Mouse (Mus musculus): ENCODE data around the gene Gli2. TPM values are rescaled to one million over a fixed set of nuclear protein-coding genes. Genes with fewer than 3 reads are reported as not detected.

Gli2 gene
- polyA plus RNA-seq, 2 experiments, result 23.0 to 31.5 TPM

DNA sequence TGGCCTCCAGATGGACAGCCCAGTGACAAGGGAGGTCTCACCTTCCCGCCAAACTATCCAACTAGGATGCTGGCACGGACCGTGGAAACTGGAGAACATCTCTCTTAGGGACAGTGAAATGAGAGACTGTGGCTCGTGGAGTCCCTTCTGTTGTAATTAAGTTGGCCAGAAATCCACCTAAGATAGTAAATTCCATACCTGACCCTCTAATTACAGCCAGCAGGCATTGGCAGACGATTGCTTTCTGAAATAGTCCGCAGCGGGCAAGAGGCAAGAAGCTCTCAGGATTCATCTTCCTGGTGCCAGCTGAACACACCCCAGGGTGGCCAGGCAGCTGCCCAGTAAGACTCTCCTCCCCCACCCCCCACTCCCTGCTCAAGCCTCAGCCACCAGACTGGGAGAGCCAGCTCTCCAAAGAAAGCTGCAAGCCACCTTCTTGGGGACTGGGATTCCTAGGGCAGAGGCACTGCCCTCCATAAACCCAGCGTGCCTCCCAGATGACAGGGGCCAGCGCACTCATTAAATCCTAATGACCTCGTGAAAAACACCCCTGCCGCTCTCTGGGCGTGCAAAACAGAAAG lies 51.9 kb downstream of the Gli2 start:
- no peaks in the 10 kb centered on the region for H3K27me3 ChIP-seq (ENCODE audit: control insufficient read depth, insufficient read depth, low read length)
- TF ChIP-seq POLR2A (IDR thresholded peaks at IDR 0.05; ENCODE audit: borderline replicate concordance, extremely low read depth, insufficient read depth, insufficient read length), result no peak
- H3K9ac ChIP-seq (ENCODE audit: low read depth, low read length, severe bottlenecking), result no peak overlapping the region
- peak; percentile 66; the same call in 1 of the 2 replicates for ATAC-seq (ENCODE audit: low FRiP score, low read depth)
- 20% methylated on average over 12 of the region's 12 CpGs for WGBS
- no peak for DNase-seq (ENCODE audit: low spot score)
- no peak overlapping the region for H3K4me3 ChIP-seq (replicated peaks; ENCODE audit: low read length)
- no peak overlapping the region for H3K4me2 ChIP-seq (replicated peaks; ENCODE audit: low read depth, low read length, severe bottlenecking)
- H3K4me1 ChIP-seq (ENCODE audit: control insufficient read depth, insufficient read depth, low read length), result peaks cover 33% of the 10 kb centered on the region
- H3K27ac ChIP-seq (replicated peaks; ENCODE audit: low read depth, low read length), result no peak overlapping the region
- peaks cover 47% of the 10 kb centered on the region for H3K36me3 ChIP-seq (ENCODE audit: control insufficient read depth, insufficient read depth, low read length)
- no peaks in the 10 kb centered on the region for H3K9me3 ChIP-seq (ENCODE audit: control insufficient read depth, low read length)

- 83% methylated on average over 8 of the region's 8 CpGs for WGBS
- H3K27me3 ChIP-seq (ENCODE audit: control insufficient read depth, insufficient read depth, low read length), result no peaks in the 10 kb centered on the region
- ATAC-seq (ENCODE audit: low FRiP score, low read depth), result no peak
- no peaks in the 10 kb centered on the region for H3K9me3 ChIP-seq (ENCODE audit: control insufficient read depth, low read length)
- no peak overlapping the region for H3K27ac ChIP-seq (replicated peaks; ENCODE audit: low read depth, low read length)
- no peak for DNase-seq (ENCODE audit: low spot score)
- H3K9ac ChIP-seq (ENCODE audit: low read depth, low read length, severe bottlenecking), result no peak overlapping the region
- peaks cover 47% of the 10 kb centered on the region for H3K36me3 ChIP-seq (ENCODE audit: control insufficient read depth, insufficient read depth, low read length)
- H3K4me3 ChIP-seq (replicated peaks; ENCODE audit: low read length), result no peak overlapping the region
- H3K4me1 ChIP-seq (ENCODE audit: control insufficient read depth, insufficient read depth, low read length), result peaks cover 4% of the 10 kb centered on the region; the same call in 1 of the 2 replicates
- no peak overlapping the region for H3K4me2 ChIP-seq (replicated peaks; ENCODE audit: low read depth, low read length, severe bottlenecking)
- no peak for TF ChIP-seq POLR2A (IDR thresholded peaks at IDR 0.05; ENCODE audit: borderline replicate concordance, extremely low read depth, insufficient read depth, insufficient read length)
Measured at GRCm38 (mm10) chr1:118994482-118995105, 58.8 kb downstream of the Gli2 start.

DNA sequence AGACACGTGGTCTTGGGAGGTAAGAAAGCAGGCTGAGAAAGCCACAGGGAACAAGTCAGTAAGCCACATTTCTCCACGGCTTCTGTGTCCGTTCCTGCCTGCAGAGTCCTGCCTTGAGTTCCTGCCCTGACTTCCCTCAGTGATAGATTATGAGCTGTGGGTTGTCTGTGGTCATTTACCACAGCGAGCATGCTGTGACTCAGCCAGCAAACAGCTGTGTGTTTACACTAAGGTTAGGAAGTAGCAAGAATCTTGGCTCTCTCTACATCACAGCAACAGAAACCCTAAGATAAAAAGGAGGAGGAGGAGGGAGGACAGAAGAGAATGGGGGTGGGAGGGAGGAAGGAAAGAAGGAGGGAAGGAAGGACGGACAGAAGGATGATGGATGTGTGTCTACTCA lies 59.6 kb downstream of the Gli2 start:
- Histone ChIP-seq H3K9ac (ENCODE audit: low read depth, low read length, severe bottlenecking) (no peak overlapping the region), H3K4me1 (ENCODE audit: control insufficient read depth, insufficient read depth, low read length) (peaks cover 4% of the 10 kb centered on the region; the same call in 1 of the 2 replicates), H3K27ac (replicated peaks; ENCODE audit: low read depth, low read length) (no peak overlapping the region), H3K4me2 (replicated peaks; ENCODE audit: low read depth, low read length, severe bottlenecking) (no peak overlapping the region), H3K27me3 (ENCODE audit: control insufficient read depth, insufficient read depth, low read length) (no peaks in the 10 kb centered on the region), H3K36me3 (ENCODE audit: control insufficient read depth, insufficient read depth, low read length) (peaks cover 48% of the 10 kb centered on the region), H3K4me3 (replicated peaks; ENCODE audit: low read length) (no peak overlapping the region), H3K9me3 (ENCODE audit: control insufficient read depth, low read length) (no peaks in the 10 kb centered on the region)
- 72% methylated on average over 5 of the region's 5 CpGs for WGBS
- DNase-seq (ENCODE audit: low spot score) (no peak), ATAC-seq (ENCODE audit: low FRiP score, low read depth) (no peak)
- TF ChIP-seq POLR2A (IDR thresholded peaks at IDR 0.05; ENCODE audit: borderline replicate concordance, extremely low read depth, insufficient read depth, insufficient read length), result no peak

- no peak for DNase-seq (ENCODE audit: low spot score)
- no peak for ATAC-seq (ENCODE audit: low FRiP score, low read depth)
- no peak overlapping the region for H3K9ac ChIP-seq (ENCODE audit: low read depth, low read length, severe bottlenecking)
- H3K4me3 ChIP-seq (replicated peaks; ENCODE audit: low read length), result no peak overlapping the region
- H3K4me2 ChIP-seq (replicated peaks; ENCODE audit: low read depth, low read length, severe bottlenecking), result no peak overlapping the region
- H3K27me3 ChIP-seq (ENCODE audit: control insufficient read depth, insufficient read depth, low read length), result no peaks in the 10 kb centered on the region
- H3K4me1 ChIP-seq (ENCODE audit: control insufficient read depth, insufficient read depth, low read length), result peaks cover 18% of the 10 kb centered on the region
- peaks cover 29% of the 10 kb centered on the region for H3K36me3 ChIP-seq (ENCODE audit: control insufficient read depth, insufficient read depth, low read length)
- whole genome bisulfite sequencing, result 67% methylated on average over 6 of the region's 6 CpGs
- no peaks in the 10 kb centered on the region for H3K9me3 ChIP-seq (ENCODE audit: control insufficient read depth, low read length)
- H3K27ac ChIP-seq (replicated peaks; ENCODE audit: low read depth, low read length), result no peak overlapping the region
- no peak for TF ChIP-seq POLR2A (IDR thresholded peaks at IDR 0.05; ENCODE audit: borderline replicate concordance, extremely low read depth, insufficient read depth, insufficient read length)
Measured at GRCm38 (mm10) chr1:118988331-118988730, 65.1 kb downstream of the Gli2 start.

- Histone ChIP-seq H3K9me3 (ENCODE audit: control insufficient read depth, low read length) (no peaks in the 10 kb centered on the region), H3K4me1 (ENCODE audit: control insufficient read depth, insufficient read depth, low read length) (peaks cover 26% of the 10 kb centered on the region), H3K27ac (replicated peaks; ENCODE audit: low read depth, low read length) (no peak overlapping the region), H3K9ac (ENCODE audit: low read depth, low read length, severe bottlenecking) (no peak overlapping the region), H3K36me3 (ENCODE audit: control insufficient read depth, insufficient read depth, low read length) (peaks cover 25% of the 10 kb centered on the region), H3K4me3 (replicated peaks; ENCODE audit: low read length) (no peak overlapping the region), H3K4me2 (replicated peaks; ENCODE audit: low read depth, low read length, severe bottlenecking) (no peak overlapping the region), H3K27me3 (ENCODE audit: control insufficient read depth, insufficient read depth, low read length) (no peaks in the 10 kb centered on the region)
- WGBS, result 70% methylated on average over 11 of the region's 11 CpGs
- no peak for TF ChIP-seq POLR2A (IDR thresholded peaks at IDR 0.05; ENCODE audit: borderline replicate concordance, extremely low read depth, insufficient read depth, insufficient read length)
- ATAC-seq (ENCODE audit: low FRiP score, low read depth), result no peak
- no peak for DNase-seq (ENCODE audit: low spot score)
Measured at GRCm38 (mm10) chr1:118987538-118987937, 65.9 kb downstream of the Gli2 start.
